ENCODE assay signal across 33 mouse cellular contexts in the genomic region with DNA sequence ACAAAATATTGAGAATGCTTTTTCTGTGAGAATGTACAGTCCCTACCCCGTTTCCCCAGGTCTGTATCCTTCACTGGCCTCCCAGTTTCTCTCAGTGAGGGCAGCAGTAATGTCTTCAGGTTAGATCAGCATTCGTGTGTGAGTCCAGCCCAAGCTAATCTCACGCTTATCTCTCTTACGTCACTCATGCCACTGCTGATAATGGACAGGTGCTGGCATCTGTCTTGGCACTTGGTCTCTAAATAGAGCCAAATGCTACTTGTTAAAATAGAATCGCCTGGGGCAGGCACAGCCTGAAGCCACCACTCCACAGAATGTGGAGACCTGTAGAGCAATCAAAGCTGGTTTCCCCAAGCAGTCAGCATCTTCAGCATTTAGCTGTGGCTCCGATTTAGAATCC. TPM values are rescaled to one million over a fixed set of nuclear protein-coding genes. Genes with fewer than 3 reads are reported as not detected.
DNase-seq lines count a peak whose midpoint lies in the region; ATAC-seq and TF ChIP-seq lines count a peak whose summit lies in the region.
"Had no signal": no experiment of that assay in that cellular context is flagged by ENCODE, and none has a peak within 500 bp of the region (broad histone marks: within the 10 kb centered on the region; RNA-seq: fewer than 3 reads in every experiment).

No protein-coding gene starts in this region.

- no peak for TF ChIP-seq EP300 in lung, postnatal 0 days (IDR thresholded peaks at IDR 0.05)

- peak; percentile 55 for DNase-seq in heart, adult 11 months
- no peak for DNase-seq in heart, adult 9 months (ENCODE audit: low spot score in 2 of 2)
- no peak for DNase-seq in lung, postnatal 0 days (ENCODE audit: low spot score)
- no peak for DNase-seq in adrenal gland, adult 18-20 months (ENCODE audit: low spot score in 2 of 2)
- DNase-seq: adrenal gland, adult 2 months; adrenal gland, postnatal 14 days; cerebellum, adult 11 months; cerebellum, adult 2 months; cerebellum, adult 9-11 months; cerebellum, postnatal 25 days; gastrocnemius, postnatal 10 days; gastrocnemius, postnatal 36 days; heart, postnatal 10 days; heart, postnatal 36 days had no signal

- no peaks in the 10 kb centered on the region for H3K79me2 ChIP-seq in C2C12 (ENCODE audit: control insufficient read depth, insufficient read depth)

- 39% methylated on average over 6 of the region's 6 CpGs for WGBS in lung, embryonic 15.5 days
- 50% methylated on average over 6 of the region's 6 CpGs for WGBS in lung, postnatal 0 days

- H3K4me3 ChIP-seq in lung, embryonic 15.5 days: no peak overlapping the region
- H3K4me3 ChIP-seq in lung, postnatal 0 days (ENCODE audit: low read depth, low read length): no peak overlapping the region
- no peak overlapping the region for H3K4me3 ChIP-seq in C2C12 (ENCODE audit: insufficient read depth, poor library complexity, severe bottlenecking)
- H3K4me3 ChIP-seq: embryonic facial prominence, embryonic 12.5 days; embryonic facial prominence, embryonic 15.5 days; forebrain, embryonic 12.5 days; forebrain, embryonic 15.5 days; heart, embryonic 12.5 days; heart, embryonic 15.5 days; hindbrain, embryonic 10.5 days; hindbrain, embryonic 13.5 days had no signal

- H3K79me3 ChIP-seq in C2C12 (ENCODE audit: low read depth): no peaks in the 10 kb centered on the region

- H3ac ChIP-seq in C2C12 (ENCODE audit: control insufficient read depth, insufficient read length, low read depth): no peak overlapping the region

- H3K9ac ChIP-seq in lung, embryonic 15.5 days: no peak overlapping the region
- no peak overlapping the region for H3K9ac ChIP-seq in lung, postnatal 0 days (replicated peaks; ENCODE audit: low read depth)
- H3K9ac ChIP-seq: embryonic facial prominence, embryonic 12.5 days; embryonic facial prominence, embryonic 15.5 days; forebrain, embryonic 12.5 days; forebrain, embryonic 15.5 days; heart, embryonic 12.5 days; heart, embryonic 15.5 days; hindbrain, embryonic 13.5 days had no signal

- H3K4me1 ChIP-seq in lung, embryonic 15.5 days: peaks cover 6% of the 10 kb centered on the region; the same call in 1 of the 2 replicates
- H3K4me1 ChIP-seq in lung, postnatal 0 days (ENCODE audit: insufficient read depth, low read depth, low read length): no peaks in the 10 kb centered on the region
- H3K4me1 ChIP-seq: embryonic facial prominence, embryonic 12.5 days; embryonic facial prominence, embryonic 15.5 days; forebrain, embryonic 12.5 days; forebrain, embryonic 15.5 days; hindbrain, embryonic 10.5 days; hindbrain, embryonic 13.5 days had no signal

- no peaks in the 10 kb centered on the region for H3K36me3 ChIP-seq in lung, embryonic 15.5 days
- H3K36me3 ChIP-seq in lung, postnatal 0 days (ENCODE audit: insufficient read depth, low read length): no peaks in the 10 kb centered on the region
- H3K36me3 ChIP-seq in C2C12 (ENCODE audit: control insufficient read depth, insufficient read depth): no peaks in the 10 kb centered on the region
- H3K36me3 ChIP-seq: embryonic facial prominence, embryonic 12.5 days; embryonic facial prominence, embryonic 15.5 days; forebrain, embryonic 12.5 days; forebrain, embryonic 15.5 days; G1E; heart, embryonic 12.5 days; heart, embryonic 15.5 days; hindbrain, embryonic 10.5 days; hindbrain, embryonic 13.5 days had no signal

- no peak overlapping the region for H3K4me2 ChIP-seq in lung, embryonic 15.5 days
- H3K4me2 ChIP-seq in lung, postnatal 0 days (replicated peaks; ENCODE audit: low read depth, low read length): no peak overlapping the region
- H3K4me2 ChIP-seq: embryonic facial prominence, embryonic 12.5 days; embryonic facial prominence, embryonic 15.5 days; forebrain, embryonic 12.5 days; forebrain, embryonic 15.5 days; heart, embryonic 12.5 days; heart, embryonic 15.5 days; hindbrain, embryonic 13.5 days had no signal

- H3K27me3 ChIP-seq in lung, embryonic 15.5 days: no peaks in the 10 kb centered on the region
- H3K27me3 ChIP-seq in lung, postnatal 0 days (replicated peaks; ENCODE audit: insufficient read depth, low read length): no peaks in the 10 kb centered on the region
- no peaks in the 10 kb centered on the region for H3K27me3 ChIP-seq in C2C12 (ENCODE audit: control insufficient read depth, insufficient read depth, insufficient read length)
- H3K27me3 ChIP-seq: CH12.LX; embryonic facial prominence, embryonic 12.5 days; embryonic facial prominence, embryonic 15.5 days; forebrain, embryonic 12.5 days; forebrain, embryonic 15.5 days; heart, embryonic 12.5 days; heart, embryonic 15.5 days; hindbrain, embryonic 13.5 days; Patski had no signal

- H3K9me3 ChIP-seq in lung, embryonic 15.5 days: no peaks in the 10 kb centered on the region
- no peaks in the 10 kb centered on the region for H3K9me3 ChIP-seq in lung, postnatal 0 days (ENCODE audit: low read length)
- H3K9me3 ChIP-seq: embryonic facial prominence, embryonic 12.5 days; embryonic facial prominence, embryonic 15.5 days; forebrain, embryonic 12.5 days; forebrain, embryonic 15.5 days; G1E; heart, embryonic 12.5 days; heart, embryonic 15.5 days; hindbrain, embryonic 10.5 days; hindbrain, embryonic 13.5 days had no signal

- H3K27ac ChIP-seq in lung, embryonic 15.5 days: no peak overlapping the region
- H3K27ac ChIP-seq in lung, postnatal 0 days (ENCODE audit: low read length): no peak overlapping the region
- H3K27ac ChIP-seq: embryonic facial prominence, embryonic 12.5 days; embryonic facial prominence, embryonic 15.5 days; forebrain, embryonic 12.5 days; forebrain, embryonic 15.5 days; heart, embryonic 15.5 days; hindbrain, embryonic 10.5 days; hindbrain, embryonic 13.5 days had no signal

- no peak for TF ChIP-seq CTCF in lung, postnatal 0 days (IDR thresholded peaks at IDR 0.05)
- no peak for TF ChIP-seq CTCF in C2C12 (IDR thresholded peaks at IDR 0.05; ENCODE audit: control insufficient read depth, insufficient read depth, insufficient read length)

- ATAC-seq in lung, embryonic 15.5 days (ENCODE audit: borderline replicate concordance, extremely low read depth, low FRiP score, low TSS enrichment): peak; percentile 19; the same call in 1 of the 2 replicates
- ATAC-seq in lung, postnatal 0 days: no peak
- ATAC-seq: forebrain, embryonic 15.5 days; hindbrain, embryonic 16.5 days; Patski had no signal

TF ChIP-seq in C2C12, 6 proteins besides CTCF, POLR2A, EP300 and RAD21:
- TF ChIP-seq USF1 (IDR thresholded peaks at IDR 0.05; ENCODE audit: low read depth): no peak
- TF ChIP-seq MYOD1 (IDR thresholded peaks at IDR 0.05; ENCODE audit: control insufficient read depth, insufficient read length, low read depth): peak; percentile 11
TF ChIP-seq in C2C12: peak in this region for 1.

RNA-seq across cellular contexts. Expression of a gene that starts 8.0 kb away (rescaled TPM):
- polyA plus RNA-seq in lung, embryonic 15.5 days (2015; fragmentation: Nextera tagmentation; extraction: Ambion mirVana): 0.26 TPM in 1 of 2 replicates, not detected in the other
- polyA plus RNA-seq in lung, postnatal 0 days (2015; fragmentation: Nextera tagmentation; extraction: Ambion mirVana): 0.29 TPM in 2 replicates
- polyA plus RNA-seq in C2C12 (2012; fragmentation: generic; extraction: Trizol): not detected
- total RNA-seq in adrenal gland, adult 18-20 months (2021): under 1 TPM in 1 of 2 experiments, not detected in 1; 0.30 TPM
- total RNA-seq: adrenal gland, adult 2 months; adrenal gland, postnatal 14 days; common myeloid progenitor, adult 5-6 weeks; gastrocnemius, postnatal 36 days; granulocyte monocyte progenitor cell, adult 5-6 weeks; heart, adult 8-10 months; heart, postnatal 10 days; heart, postnatal 36 days had no signal
- polyA plus RNA-seq: cerebellum, adult 2 months; embryonic facial prominence, embryonic 12.5 days; forebrain, embryonic 12.5 days; forebrain, embryonic 15.5 days; G1E; heart, embryonic 12.5 days; heart, embryonic 15.5 days; hindbrain, embryonic 10.5 days; hindbrain, embryonic 13.5 days; hindbrain, embryonic 16.5 days had no signal

RNA-seq across cellular contexts. Expression of a gene that starts 25.6 kb away (rescaled TPM):
- not detected in 2 replicates for polyA plus RNA-seq in lung, embryonic 15.5 days (2015; fragmentation: Nextera tagmentation; extraction: Ambion mirVana)
- 0.24 and 0.31 TPM in 2 replicates for polyA plus RNA-seq in lung, postnatal 0 days (2015; fragmentation: Nextera tagmentation; extraction: Ambion mirVana)
- polyA plus RNA-seq in C2C12 (2012; fragmentation: generic; extraction: Trizol): not detected
- under 1 TPM in 1 of 2 experiments, not detected in 1; 0.27 TPM for total RNA-seq in adrenal gland, adult 18-20 months (2021)
- total RNA-seq: adrenal gland, adult 2 months; adrenal gland, postnatal 14 days; CH12.LX; common myeloid progenitor, adult 5-6 weeks; gastrocnemius, adult 18-20 months; gastrocnemius, postnatal 10 days; gastrocnemius, postnatal 36 days; granulocyte monocyte progenitor cell, adult 5-6 weeks; heart, adult 8-10 months; heart, postnatal 10 days; heart, postnatal 36 days had no signal
- polyA plus RNA-seq: adrenal gland, adult 2 months; cerebellum, adult 2 months; embryonic facial prominence, embryonic 12.5 days; forebrain, embryonic 12.5 days; forebrain, embryonic 15.5 days; G1E; heart, embryonic 12.5 days; heart, embryonic 15.5 days; hindbrain, embryonic 10.5 days; hindbrain, embryonic 13.5 days; hindbrain, embryonic 16.5 days had no signal

RNA-seq across cellular contexts. Expression of a gene that starts 29.5 kb away (rescaled TPM):
- polyA plus RNA-seq in lung, embryonic 15.5 days (2015; fragmentation: Nextera tagmentation; extraction: Ambion mirVana): not detected in 2 replicates
- polyA plus RNA-seq in lung, postnatal 0 days (2015; fragmentation: Nextera tagmentation; extraction: Ambion mirVana): not detected in 2 replicates
- polyA plus RNA-seq in C2C12 (2012; fragmentation: generic; extraction: Trizol): 0.04 TPM
- total RNA-seq in adrenal gland, adult 18-20 months (2021): not detected
- total RNA-seq: adrenal gland, adult 2 months; adrenal gland, postnatal 14 days; adrenal gland, postnatal 4 days; common myeloid progenitor, adult 5-6 weeks; gastrocnemius, adult 18-20 months; gastrocnemius, postnatal 10 days; gastrocnemius, postnatal 36 days; granulocyte monocyte progenitor cell, adult 5-6 weeks; heart, adult 8-10 months; heart, postnatal 10 days; heart, postnatal 36 days had no signal
- polyA plus RNA-seq: adrenal gland, adult 2 months; cerebellum, adult 2 months; embryonic facial prominence, embryonic 15.5 days; forebrain, embryonic 12.5 days; forebrain, embryonic 15.5 days; heart, embryonic 12.5 days; heart, embryonic 15.5 days; hindbrain, embryonic 10.5 days; hindbrain, embryonic 13.5 days; hindbrain, embryonic 16.5 days; Patski had no signal

RNA-seq across cellular contexts. Expression of a gene that starts 49.8 kb away (rescaled TPM):
- 0.65 and 1.5 TPM in 2 replicates for polyA plus RNA-seq in lung, embryonic 15.5 days (2015; fragmentation: Nextera tagmentation; extraction: Ambion mirVana)
- 2.4 TPM in 2 replicates for polyA plus RNA-seq in lung, postnatal 0 days (2015; fragmentation: Nextera tagmentation; extraction: Ambion mirVana)
- polyA plus RNA-seq in C2C12 (2012; fragmentation: generic; extraction: Trizol): not detected
- total RNA-seq in adrenal gland, adult 18-20 months (2021): 1 to 10 TPM in 1 of 2 experiments, under 1 TPM in 1; 0.43 to 1.3 TPM
- total RNA-seq: G1E; gastrocnemius, adult 18-20 months; gastrocnemius, postnatal 10 days; gastrocnemius, postnatal 36 days had no signal
- polyA plus RNA-seq: forebrain, embryonic 12.5 days; forebrain, embryonic 15.5 days; G1E; heart, embryonic 12.5 days; hindbrain, embryonic 10.5 days; hindbrain, embryonic 13.5 days; hindbrain, embryonic 16.5 days; Patski had no signal

RNA-seq across cellular contexts. Expression of a gene that starts 56.9 kb away (rescaled TPM):
- polyA plus RNA-seq in lung, embryonic 15.5 days (2015; fragmentation: Nextera tagmentation; extraction: Ambion mirVana): 0.09 TPM in 1 of 2 replicates, not detected in the other
- polyA plus RNA-seq in lung, postnatal 0 days (2015; fragmentation: Nextera tagmentation; extraction: Ambion mirVana): not detected in 2 replicates
- polyA plus RNA-seq in C2C12 (2012; fragmentation: generic; extraction: Trizol): 0.02 TPM
- not detected for total RNA-seq in adrenal gland, adult 18-20 months (2021)
- total RNA-seq: adrenal gland, adult 2 months; adrenal gland, postnatal 14 days; adrenal gland, postnatal 4 days; common myeloid progenitor, adult 5-6 weeks; G1E; gastrocnemius, adult 18-20 months; gastrocnemius, postnatal 36 days; granulocyte monocyte progenitor cell, adult 5-6 weeks; heart, adult 8-10 months; heart, postnatal 10 days; heart, postnatal 36 days had no signal
- polyA plus RNA-seq: embryonic facial prominence, embryonic 12.5 days; forebrain, embryonic 12.5 days; forebrain, embryonic 15.5 days; G1E; heart, embryonic 15.5 days; hindbrain, embryonic 10.5 days; hindbrain, embryonic 13.5 days; hindbrain, embryonic 16.5 days; Patski had no signal
